Mouse (Mus musculus) E14TG2a.4 (cell line): Measurements from ENCODE around the gene Mlxip.

Source experiments
- CTCF ChIP-seq: conservative IDR thresholded peaks from 2 replicates; pipeline ENCODE4 v1.5.1; 2014; ENCODE audit warnings: low read length
- POU5F1 ChIP-seq: IDR thresholded peaks from 2 replicates; pipeline ENCODE4 v1.6.1; 2014; ENCODE audit warnings: low read length, borderline replicate concordance

DNA sequence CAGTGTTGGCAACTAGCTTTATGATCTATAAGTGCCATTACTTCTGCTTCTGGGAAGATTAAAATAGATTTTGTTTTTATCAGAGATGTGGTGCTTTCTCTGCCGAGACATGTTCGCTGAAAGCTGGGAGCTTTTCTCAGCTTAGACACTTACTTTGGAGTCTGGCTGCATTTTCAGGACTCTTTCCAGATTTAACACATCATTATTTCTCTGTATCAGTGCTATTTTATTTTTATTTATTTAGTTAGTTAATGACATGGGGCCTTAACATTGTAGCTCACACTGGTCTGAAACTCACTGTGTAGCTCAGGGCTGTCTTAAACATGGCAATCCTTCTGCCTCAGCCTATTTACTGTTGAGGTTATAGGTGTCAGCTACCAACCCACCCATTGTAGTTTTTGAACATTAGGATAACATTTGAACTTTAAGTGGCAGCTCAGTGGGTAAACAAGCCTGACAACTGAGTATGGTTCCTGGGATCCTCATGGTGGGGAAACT is 19.3 kb downstream of the Mlxip start:
- TF ChIP-seq CTCF, result no peak
- TF ChIP-seq POU5F1, result no peak
